Mouse (Mus musculus) cerebellum, postnatal 10 days (tissue): Measurements from ENCODE around the gene Tmod1.

ENCODE experiments used
- DNase-seq, 2 experiments: peaks; one replicate each; pipeline ENCODE4 v3.0.0; 2021; ENCODE audit warnings: mixed read lengths in 2 of 2

Tmod1 gene

DNA sequence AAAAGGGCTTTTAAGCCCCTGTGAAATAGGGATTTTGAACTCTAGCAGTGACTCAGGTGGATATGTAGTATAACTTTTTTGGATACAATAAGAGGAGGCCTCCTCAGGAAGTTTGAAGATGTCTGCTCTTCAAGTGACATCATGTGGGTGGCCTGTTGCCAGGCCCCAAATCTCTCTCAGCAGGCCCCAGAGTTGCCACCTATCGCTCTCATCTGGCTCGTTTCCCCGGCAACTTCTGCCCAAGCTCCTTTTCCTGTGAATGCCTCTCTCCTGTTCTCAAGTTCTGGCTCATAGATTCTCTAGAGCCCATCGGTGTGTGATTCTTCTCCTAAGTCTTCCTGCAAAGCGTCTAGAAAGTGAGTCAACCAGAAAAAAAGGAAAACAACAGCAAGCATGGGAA lies 17.4 kb downstream of the Tmod1 start:
- DNase-seq, result peak in 1 of 2 experiments; percentile 62

DNA sequence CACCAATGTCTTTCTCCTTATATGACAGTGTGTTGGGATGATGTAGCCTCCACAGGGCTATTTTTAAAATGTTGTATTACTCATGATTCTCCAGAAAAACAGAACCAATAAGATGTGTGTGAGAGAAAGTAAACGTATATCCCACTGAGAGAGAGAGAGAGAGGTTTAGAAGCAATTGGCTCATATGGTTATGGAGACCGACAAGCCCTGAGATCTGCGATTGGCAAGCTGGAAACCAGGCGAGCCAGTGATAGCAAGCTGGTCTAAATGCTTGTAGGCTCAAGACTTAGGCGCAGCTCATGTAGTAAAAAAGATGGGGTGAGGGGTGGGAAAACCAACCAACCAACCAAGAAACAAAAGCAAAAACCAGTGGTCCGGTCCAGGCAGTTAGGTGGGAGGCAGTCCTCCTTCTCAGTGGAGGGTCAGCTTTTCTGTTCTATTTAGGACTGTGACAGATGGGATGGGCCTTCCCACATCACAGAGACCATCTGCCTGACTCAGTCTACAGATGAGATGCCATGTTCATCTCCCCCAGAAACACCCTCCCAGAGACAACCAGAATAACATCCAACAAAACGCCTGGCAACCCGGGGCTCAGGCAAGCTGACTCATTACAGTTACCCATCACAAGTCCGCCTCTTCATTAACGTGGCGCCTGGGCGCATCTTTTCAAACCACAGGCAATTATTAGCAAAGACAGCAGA lies 22.7 kb downstream of the Tmod1 start:
- peak; percentile 68 to 78 for DNase-seq

DNA sequence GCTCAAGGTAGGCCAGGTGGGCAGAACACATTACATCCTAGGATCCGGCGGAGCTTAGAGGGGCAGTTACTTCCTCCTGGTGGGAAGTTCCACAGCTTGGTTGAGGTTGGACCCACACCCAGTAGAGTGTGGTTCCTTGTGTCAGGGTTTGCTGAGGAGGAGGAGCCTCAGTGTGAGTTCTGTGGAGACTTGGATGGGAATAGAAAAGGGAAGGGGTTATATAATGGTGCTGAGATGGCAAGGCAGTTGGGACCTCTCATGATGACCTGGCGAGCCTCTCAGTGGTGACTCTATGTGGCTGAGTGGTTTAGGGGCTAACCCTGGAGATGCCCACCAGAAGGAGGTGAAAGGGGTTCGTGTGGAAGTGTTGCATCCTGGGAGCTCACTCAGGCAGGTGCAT lies 25.1 kb downstream of the Tmod1 start:
- no peak for DNase-seq

DNA sequence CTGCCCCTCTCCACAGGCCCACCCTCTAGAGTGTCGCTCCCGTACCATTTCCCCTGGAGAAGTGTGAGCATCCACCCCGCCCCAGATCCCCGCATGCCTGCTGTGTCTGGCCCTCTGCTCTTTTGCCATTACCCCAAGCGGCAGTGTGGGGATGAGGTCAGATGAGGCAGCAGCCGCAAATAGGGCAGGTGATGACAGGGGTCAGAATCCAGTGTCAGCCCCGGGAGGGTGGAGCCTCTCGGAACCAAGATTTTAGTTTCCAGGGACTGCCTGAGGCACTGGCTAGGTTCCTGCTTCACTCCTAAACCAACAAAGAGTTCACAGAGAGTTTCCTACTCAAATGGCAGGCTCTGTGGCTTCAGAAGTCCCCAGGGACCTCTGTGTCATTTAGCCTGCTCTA lies 25.5 kb downstream of the Tmod1 start:
- no peak for DNase-seq

DNA sequence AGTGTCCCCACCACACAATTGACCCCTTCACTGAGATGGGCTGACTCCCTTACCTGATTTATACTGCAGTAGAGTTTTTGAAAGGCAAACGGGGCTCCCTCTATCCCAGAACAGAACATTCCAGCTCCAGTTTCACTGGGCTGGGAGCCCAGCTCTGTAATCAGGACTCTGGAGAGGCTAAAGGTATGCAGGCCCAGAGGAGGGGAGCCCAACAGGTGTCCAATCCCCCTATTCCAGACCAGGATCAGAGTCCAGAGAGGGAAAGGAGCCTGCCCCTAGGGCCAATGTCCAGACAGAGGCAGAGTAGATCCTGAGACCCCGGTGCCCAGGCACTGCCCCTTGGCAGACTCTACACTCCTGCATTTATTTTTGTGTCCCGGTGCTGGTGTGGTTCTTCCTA lies 26.2 kb downstream of the Tmod1 start:
- DNase-seq, result no peak

DNA sequence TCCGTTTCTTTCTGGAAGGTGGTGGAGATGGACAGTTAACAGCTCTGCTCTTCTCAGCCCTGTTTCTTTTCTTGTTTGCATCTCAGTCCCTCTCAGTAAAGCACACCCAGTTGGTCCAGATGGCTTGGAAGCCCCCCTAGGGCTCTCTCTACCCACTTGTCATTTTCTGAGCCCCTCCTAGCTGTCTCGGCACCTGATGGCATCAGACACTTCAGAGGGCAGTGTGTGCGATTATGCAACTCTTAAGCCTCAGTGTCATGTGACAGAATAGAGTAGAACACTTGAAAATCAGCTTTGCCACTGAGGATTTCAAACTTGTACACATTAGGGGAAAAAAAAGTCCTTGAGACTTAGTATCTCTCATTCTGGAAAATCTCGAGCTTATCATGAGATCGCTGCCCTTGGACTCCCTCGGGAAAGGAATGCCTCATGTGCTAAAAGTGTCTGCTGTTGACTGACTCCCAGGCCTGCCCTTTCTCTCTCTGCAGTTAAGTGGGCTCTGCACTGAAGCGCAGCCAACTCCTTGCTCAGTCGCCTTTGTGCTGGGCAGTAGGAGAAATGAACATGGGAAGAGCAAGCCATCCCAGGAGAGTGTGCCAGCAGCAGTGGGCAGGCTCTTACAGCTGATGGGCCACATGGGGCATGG lies 27.1 kb downstream of the Tmod1 start:
- peak in 1 of 2 experiments; percentile 59 for DNase-seq

DNA sequence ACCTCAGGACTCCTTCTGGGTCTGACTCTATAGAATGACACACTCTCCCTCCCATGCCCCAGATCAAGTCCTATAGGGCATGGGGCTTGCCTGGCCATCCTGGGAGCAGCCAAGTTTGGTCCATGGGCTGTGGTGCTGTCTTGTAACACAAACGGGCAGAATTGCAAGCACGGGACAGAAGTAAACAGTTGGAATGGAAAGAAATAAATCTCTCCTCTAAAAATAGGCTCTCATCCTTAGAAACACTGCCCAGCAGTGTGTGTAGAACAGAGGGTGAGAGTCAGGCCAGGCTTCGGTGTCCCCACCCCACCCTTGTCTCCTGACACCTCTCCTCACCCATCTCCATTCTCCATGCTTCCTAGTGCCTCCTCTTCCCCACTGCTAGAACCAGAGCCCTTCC lies 29.3 kb downstream of the Tmod1 start:
- no peak for DNase-seq

DNA sequence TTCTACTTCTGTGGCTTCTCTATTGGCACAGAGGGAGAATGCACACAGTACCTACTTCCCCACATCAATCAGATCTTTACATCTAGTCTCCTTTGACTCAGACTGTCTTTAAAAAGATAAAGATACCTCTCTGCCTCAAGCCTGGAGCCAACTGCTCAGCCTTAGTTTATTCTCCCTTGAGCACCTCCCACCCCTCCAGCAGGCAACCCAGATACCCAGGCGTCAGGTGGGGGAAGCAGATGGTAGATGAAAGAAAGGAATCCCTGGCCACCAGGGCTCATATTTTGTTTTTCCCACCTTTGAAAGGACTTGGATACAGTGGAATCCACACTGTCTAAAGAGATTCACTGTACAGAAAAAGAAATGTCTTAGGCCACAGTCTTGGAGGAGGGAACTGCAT lies 29.8 kb downstream of the Tmod1 start:
- DNase-seq, result no peak

DNA sequence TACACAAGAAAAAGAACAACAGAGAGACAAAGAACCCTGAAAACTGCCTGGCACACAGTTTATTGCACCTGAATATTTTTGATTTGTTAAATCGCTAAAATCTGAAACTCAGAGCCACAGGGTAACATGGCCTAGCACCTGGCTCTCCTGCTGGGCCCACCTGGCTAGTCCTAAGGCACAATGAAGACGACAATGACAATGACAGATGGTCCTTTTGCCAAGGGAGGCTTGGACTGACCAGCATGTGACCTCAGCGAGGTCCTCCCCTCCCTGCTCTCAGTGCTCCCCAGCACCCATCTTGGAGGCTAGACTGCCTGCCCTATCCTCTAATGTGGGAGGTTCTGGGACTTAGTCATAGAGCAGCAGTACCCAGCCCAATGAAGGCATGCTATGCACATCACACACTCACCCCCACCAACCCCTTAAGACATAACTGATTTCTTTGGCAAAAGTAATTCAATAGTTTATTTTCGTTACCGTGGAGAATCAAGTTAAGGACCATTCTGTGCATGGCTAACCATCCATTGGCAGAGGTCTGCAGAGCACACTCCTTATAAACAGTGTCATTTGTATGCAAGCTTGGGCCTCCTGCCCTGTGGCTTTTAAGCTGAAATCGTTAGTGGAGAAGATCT lies 31.2 kb downstream of the Tmod1 start:
- DNase-seq, result peak in 1 of 2 experiments; percentile 45

DNA sequence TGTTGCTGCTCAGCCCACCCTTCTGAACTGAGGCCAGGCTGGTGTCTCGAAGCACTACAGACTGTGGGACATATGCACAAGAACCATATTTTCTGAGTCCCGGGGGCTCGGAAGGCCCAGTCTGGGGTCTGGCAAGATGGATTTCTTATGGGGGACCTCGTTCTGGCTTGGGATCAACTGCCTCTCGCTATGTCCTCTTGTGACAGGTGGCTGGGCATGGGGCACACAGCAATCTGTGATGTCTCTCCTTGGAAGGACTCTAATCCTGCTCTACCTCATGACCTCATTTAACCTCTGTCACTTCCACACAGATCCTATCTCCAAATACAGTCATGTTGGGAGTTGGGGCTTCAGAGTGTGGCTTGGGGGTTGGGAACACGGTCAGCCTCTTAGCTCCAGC lies 33.9 kb downstream of the Tmod1 start:
- DNase-seq, result peak; percentile 72 to 82

DNA sequence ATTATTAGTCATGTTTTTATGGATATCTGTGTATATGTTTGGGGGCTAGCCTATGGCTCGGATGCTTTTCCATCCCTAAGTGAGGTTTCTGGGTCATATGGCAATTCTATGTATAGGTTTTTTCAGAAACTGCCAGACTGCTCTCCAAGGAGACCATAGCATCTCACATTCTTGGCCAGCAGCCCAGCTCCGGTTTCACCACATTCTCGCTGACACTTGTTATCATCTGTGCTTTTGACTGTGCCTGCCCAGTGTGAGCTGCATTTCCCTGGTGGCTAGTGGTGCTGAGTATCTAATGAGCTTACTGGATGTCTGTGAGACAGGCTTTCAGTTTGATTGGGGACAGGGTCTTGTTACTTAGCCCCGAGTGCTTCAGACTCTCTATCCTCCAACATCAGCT lies 35.0 kb downstream of the Tmod1 start:
- DNase-seq, result peak; percentile 71 to 73

DNA sequence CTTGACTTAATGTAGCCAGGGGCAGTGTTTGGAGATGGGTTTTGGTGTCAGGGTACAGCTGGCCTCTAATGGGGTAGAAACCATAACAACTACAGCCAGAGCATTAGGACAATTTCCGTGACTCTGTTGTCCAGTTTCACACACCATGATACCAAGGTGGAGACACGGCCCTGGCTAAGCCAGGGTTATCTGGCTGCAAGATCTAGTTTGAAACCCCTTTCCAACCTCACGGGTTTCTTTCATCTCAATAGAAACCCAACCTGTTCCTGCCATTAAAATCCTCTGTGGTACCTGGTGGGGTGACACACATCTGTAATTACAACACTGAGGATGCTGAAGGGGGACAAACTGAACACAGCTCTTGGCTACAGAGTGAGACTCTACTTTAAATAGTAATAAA lies 36.9 kb downstream of the Tmod1 start:
- DNase-seq, result no peak

DNA sequence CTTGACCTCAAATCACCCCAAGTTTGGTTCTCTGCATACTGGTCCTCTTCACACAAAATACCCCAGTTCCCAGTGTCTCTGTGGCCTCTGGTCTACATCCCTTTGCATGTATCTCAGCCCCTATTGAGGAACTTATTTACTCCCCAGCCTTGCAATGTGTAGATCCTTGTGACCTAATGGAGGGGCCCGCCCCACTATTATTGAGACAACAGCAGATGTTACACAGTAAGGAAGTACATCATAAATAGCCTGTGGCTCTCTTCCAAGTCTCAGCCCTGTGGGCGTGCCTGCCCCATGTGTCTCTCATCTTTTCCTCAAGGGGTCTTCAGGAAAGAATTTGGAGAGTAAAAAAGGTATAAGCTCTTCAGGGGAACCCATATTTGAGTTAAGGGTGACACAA lies 38.2 kb downstream of the Tmod1 start:
- no peak for DNase-seq

DNA sequence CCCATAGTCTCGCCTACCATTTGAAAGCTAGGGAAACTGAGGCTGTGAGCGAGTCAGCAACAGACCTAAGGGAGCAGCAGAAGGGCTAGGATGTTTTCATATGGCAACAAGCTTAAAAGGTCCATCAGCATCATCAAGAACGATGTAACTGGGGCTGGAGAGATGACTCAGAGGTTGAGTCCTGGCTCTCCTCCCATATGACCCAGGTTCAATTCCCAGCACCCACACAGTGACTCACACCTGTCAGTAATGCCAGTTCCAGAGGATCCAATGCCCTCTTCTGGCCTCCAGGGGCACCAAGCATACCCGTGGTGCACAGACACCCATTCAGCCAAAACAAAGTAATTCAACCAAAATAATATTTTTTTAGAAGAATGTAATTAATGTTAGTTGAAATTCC lies 41.5 kb downstream of the Tmod1 start:
- DNase-seq, result peak in 1 of 2 experiments; percentile 5

DNA sequence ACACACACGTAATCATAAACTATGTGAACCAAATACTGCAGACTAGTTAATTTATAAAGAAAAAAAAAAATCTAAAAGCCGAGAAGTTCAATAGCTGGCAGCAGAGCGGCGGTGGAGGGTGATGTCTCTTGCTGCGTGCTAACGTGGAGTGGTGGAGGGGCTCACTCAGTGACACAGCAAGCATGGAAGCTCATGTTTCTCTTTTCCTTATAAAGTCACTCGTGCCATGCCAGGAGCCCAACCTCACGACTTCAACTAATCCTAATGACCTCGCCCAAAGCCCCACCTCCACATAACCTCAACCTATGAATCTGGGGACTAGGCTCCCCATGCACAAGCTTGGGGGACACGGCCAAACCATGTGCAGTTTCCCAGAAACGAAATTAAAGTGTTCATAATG lies 43.8 kb downstream of the Tmod1 start:
- DNase-seq, result no peak

DNA sequence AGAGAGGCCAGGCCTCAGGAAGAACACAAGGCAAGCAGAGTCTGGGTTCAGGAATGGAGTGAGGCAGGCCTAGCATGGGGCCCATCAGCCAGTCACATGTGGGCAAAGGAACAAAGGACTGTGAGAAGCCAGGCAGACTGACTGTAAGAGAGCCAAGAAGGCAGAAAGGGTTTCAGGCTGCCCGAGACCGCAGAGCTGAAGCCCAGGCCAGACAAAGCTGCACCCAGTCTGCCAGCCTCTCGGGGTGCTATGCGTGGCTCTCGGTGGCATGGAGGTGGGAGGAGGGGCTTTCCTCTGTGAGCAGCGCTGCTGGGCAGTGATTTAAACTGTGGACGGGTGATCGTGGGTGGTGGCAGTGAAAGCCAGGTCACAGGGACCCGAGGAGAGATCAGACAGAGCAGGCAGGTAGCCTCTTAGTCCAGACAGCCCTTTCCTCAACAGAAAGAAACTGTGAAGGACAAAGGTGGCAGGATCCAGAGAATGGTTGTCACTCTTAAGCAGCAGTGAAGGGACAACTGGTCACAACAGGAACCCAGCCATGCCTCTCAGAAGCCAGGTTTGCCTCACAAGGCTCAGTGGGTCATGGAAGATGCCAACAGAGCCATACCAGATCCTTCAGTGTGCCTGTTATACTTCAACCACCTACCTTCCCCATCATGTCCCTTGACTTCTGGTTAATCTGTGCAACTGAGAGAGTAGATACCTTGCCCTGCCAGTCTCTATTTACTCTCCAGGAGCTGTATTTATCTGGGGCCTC lies 45.9 kb downstream of the Tmod1 start:
- peak; percentile 67 to 70 for DNase-seq

DNA sequence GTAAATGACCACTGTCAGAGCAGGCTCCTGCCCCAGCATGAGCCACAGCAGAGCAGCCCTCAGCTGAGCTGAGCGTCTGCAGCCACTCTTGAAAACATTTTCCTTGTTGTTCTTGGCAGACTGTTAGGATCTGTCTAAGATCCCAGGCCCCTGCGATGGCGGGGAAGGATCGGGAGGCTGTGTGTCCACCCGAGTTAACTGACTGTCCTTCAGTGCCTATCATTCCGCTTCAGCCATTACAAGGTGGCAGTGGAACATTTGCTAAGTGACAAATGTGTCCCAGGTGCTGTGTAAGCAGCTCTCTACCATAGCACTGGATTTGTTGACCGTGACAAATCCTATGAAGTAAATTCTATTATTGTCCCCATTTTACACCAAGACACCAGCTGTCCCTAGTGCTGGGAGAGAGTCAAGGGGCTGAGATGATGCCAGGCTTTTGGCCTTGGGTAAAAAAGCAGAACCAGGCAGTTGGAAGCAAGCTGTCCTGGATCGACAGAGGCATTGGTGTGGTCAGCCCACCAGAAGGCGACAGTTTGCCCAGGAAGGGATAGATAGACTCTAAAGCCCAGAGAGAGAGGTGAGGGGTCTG lies 46.6 kb downstream of the Tmod1 start:
- peak; percentile 83 to 85 for DNase-seq

DNA sequence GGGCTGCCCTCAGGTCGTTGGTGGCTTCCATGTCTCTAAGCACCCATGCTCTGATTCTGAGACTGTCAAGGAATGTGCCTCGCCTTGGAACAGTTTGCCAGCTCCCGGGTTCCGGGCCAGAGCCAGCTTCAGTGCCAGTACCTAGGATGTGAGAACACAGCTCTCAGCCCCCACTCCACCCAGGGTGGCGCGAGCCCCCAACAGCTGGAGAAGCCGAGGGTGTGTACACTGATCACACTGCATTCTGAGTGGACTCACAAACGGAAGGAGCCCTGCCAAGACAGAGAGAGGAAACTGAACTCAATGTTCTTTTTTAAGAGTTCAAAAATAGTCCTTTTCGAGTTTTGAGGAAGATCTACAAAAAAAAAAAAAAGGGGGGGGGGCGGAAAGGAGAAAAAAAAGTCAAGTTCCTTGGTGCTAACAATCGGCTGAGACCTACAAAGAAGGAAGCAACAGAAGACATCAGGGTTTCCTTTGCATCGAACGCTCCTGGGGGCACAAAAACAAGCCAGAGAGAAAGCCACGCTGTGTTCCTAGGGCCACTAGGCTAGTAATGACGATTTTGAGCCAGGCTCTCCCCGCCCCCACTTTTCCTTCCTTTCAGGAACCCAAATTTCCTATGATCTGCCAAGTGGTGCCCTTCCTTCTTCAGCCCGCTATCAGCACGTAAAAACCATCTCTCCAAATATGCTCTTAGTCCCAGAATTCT lies 48.1 kb downstream of the Tmod1 start:
- DNase-seq, result no peak

DNA sequence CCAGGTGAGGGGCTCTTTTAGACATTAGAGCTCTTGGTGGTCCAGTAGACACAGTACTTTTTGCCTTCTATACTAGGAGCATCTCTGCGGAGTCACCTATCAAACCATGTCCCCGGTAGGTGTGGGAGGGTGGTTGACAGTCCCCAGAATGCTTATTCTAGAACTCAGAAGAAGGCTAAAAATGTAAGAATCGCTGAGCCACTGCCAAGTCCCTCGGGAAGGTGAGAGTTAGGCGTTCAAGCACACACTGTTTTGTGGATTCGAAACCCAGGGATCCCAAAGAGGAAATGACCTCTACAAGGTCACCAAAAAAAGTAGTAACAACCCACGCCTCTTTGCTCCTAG lies 48.7 kb downstream of the Tmod1 start:
- no peak for DNase-seq

DNA sequence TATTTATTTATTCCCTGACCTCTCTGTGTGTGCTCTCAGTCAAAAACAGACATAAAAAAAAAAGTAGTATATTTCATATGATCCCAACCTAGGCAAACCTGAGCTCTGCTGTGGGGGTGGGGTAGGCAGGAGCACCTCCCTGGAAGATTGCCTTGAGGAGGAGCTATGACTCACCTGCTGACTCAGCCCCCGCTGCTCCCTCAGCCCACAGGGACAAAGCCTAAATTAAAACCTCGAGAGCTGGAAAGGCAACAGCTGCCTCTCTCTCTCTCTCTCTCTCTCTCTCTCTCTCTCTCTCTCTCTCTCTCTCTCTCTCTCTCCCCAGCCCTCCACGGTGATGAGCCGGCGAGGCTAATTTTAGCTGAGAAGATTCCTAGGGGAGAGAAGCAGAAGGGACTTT lies 49.1 kb downstream of the Tmod1 start:
- peak in 1 of 2 experiments; percentile 55 for DNase-seq

DNA sequence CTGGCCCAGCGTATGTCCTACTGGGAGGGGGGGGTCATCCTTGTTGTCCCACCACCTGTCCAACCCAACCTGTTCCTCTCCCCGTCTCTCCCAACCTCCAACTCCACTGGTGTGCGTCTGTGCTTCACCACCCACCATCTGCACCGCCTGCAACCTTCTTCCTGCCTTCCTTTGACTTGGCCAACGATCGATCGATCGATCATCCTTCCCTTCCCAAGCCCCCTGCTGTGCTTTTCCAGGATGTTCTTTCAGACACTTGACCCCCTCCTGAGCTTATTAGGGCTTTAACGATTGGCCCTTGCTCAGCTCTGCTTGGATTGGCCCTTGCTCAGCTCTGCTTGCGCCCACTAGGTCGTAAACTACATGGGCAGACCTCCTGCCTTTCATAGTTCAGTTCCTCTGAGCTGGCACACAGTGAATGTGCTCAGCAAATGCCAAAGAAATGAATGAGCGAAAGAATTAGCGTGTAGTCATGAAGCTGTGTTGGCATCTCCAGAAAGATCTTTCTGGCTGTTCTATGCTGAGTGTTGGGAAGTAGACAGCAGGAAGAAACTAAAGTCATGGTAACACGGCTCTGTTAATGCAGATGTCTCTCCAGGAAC lies 50.9 kb downstream of the Tmod1 start:
- peak; percentile 70 to 72 for DNase-seq

DNA sequence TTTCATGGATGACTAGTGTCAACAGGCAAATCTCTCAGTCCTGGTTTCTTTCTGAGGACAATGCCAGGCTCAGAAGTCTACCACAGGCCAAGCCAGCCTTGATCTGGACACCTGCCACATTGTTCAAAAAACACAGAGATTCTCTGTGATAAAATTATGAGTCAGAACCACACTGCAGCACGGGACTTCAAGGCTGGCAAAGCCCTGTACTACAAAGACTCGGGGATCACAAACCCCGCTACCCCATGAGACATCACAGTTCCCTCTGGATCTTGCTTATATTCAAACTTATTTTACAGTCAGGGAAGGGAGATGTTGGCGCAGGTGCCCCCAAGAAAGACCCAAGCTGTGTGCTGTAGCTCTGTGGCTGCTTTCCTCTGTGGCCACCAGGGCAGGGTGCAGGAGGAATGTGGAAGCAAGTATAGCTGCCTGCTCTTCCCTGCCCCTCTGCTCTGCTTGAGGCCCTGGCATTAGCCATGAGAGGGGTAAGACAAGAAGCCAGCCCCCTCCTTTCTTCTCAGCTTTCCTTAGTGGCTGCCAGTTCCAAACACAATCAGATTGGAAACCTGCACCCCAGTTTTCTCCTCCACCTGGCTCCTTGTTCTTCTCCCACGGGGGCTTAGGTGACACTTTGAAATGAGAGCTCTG lies 53.8 kb downstream of the Tmod1 start:
- peak; percentile 51 to 59 for DNase-seq
